Mouse (Mus musculus) cerebellum, postnatal 10 days (tissue): ENCODE results near the gene Fam131a.
"Not testable (repeated sequence)": the region's sequence is repeated elsewhere in the genome, so short reads cannot be mapped to it uniquely, and the experiment has no call there.

Experiments used
- DNase-seq, 2 experiments: peaks; one replicate each; pipeline ENCODE4 v3.0.0; 2021; ENCODE audit warnings: mixed read lengths in 2 of 2

Gene Fam131a

GRCm38 (mm10) chr16:20693111-20693701 is at the start of gene Fam131a:
TSS of gene Fam131a (plus strand) at chr16:20693241.
- peak; percentile 98 to 99 for DNase-seq

- no peak for DNase-seq
Observed at GRCm38 (mm10) chr16:20643911-20644310, 49.1 kb upstream of the Fam131a start.

GRCm38 (mm10) chr16:20651076-20651946 is 41.7 kb upstream of the Fam131a start, which contains the start of gene Psmd2:
TSS of gene Psmd2 (plus strand) at chr16:20651652.
- DNase-seq: peak; percentile 99

- no peak for DNase-seq
Observed at GRCm38 (mm10) chr16:20651947-20652310, 41.1 kb upstream of the Fam131a start.

GRCm38 (mm10) chr16:20653315-20653714 is 39.7 kb upstream of the Fam131a start:
- DNase-seq: no peak

GRCm38 (mm10) chr16:20657661-20658060 is 35.4 kb upstream of the Fam131a start:
- DNase-seq: no peak

- DNase-seq: not testable (repeated sequence)
Observed at GRCm38 (mm10) chr16:20668013-20668412, 25.0 kb upstream of the Fam131a start, which contains the start of gene Eif4g1. TSS of gene Eif4g1 (plus strand) at chr16:20668313.

GRCm38 (mm10) chr16:20670291-20670690 is 22.8 kb upstream of the Fam131a start:
- no peak for DNase-seq

GRCm38 (mm10) chr16:20671886-20672285 is 21.2 kb upstream of the Fam131a start:
- DNase-seq: peak in 1 of 2 experiments; percentile 25

- DNase-seq: peak; percentile 98 to 99
Observed at GRCm38 (mm10) chr16:20672500-20672902, 20.5 kb upstream of the Fam131a start.

GRCm38 (mm10) chr16:20672965-20673705 is 19.9 kb upstream of the Fam131a start:
- DNase-seq: peak; percentile 79 to 80

- peak; percentile 21 to 25 for DNase-seq
Observed at GRCm38 (mm10) chr16:20673706-20674303, 19.2 kb upstream of the Fam131a start.

GRCm38 (mm10) chr16:20675213-20675612 is 17.8 kb upstream of the Fam131a start:
- no peak for DNase-seq

- DNase-seq: no peak
Observed at GRCm38 (mm10) chr16:20676702-20677101, 16.3 kb upstream of the Fam131a start.

GRCm38 (mm10) chr16:20677380-20677779 is 15.7 kb upstream of the Fam131a start:
- no peak for DNase-seq

- DNase-seq: peak; percentile 68 to 82
Observed at GRCm38 (mm10) chr16:20677974-20678675, 14.9 kb upstream of the Fam131a start.

- DNase-seq: no peak
Observed at GRCm38 (mm10) chr16:20690774-20691173, 2.3 kb upstream of the Fam131a start.

- DNase-seq: no peak
Observed at GRCm38 (mm10) chr16:20691617-20692016, 1.4 kb upstream of the Fam131a start.

- DNase-seq: peak; percentile 39 to 42
Observed at GRCm38 (mm10) chr16:20692241-20692965, 638 bp upstream of the Fam131a start.

GRCm38 (mm10) chr16:20694781-20695180 is 1.7 kb downstream of the Fam131a start:
- peak; percentile 83 to 88 for DNase-seq

GRCm38 (mm10) chr16:20695622-20696323 is 2.7 kb downstream of the Fam131a start:
- DNase-seq: peak; percentile 96
